In the genomic region with DNA sequence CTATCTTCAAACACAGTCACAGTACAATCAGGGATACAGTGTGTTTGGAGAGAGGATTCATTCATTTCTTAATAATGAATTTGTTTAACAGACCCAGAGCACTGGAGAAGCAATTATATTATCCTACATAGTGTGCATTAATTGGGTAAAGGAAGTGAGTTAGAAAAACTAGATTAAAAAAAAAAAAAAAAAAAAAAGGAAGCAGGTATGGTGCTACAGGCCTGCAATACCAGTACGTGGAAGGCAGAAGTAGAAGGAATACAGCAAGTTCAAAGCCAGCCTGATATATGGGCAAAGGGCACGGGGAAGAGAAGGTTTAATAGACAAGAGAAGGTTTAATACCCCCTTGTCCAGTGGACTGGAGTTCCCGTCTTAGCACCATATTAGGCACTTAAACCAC, we compare ENCODE assay signal across 16 mouse cellular contexts. TPM values are rescaled to one million over a fixed set of nuclear protein-coding genes. Genes with fewer than 3 reads are reported as not detected.
"Had no signal": no experiment of that assay in that cellular context is flagged by ENCODE, and none has a peak within 500 bp of the region (broad histone marks: within the 10 kb centered on the region; RNA-seq: fewer than 3 reads in every experiment).

No protein-coding gene starts in this region.

- H3K36me3 ChIP-seq: liver, embryonic 13.5 days; stomach, embryonic 15.5 days had no signal

- H3K27me3 ChIP-seq: liver, embryonic 13.5 days; stomach, embryonic 15.5 days had no signal

- H3K9me3 ChIP-seq: liver, embryonic 13.5 days; stomach, embryonic 15.5 days had no signal

- DNase-seq: kidney, postnatal 10 days; kidney, postnatal 36 days; layer of hippocampus, postnatal 36 days; liver, embryonic 13.5 days; lung, adult 2 months; lung, postnatal 14 days; lung, postnatal 4 days; midbrain, embryonic 14.5 days; right cerebral cortex, postnatal 4 days; thymus, postnatal 25 days had no signal

- H3K27ac ChIP-seq: liver, embryonic 13.5 days; stomach, embryonic 15.5 days had no signal

- H3K4me3 ChIP-seq: left cerebral cortex, adult 2 months; liver, embryonic 13.5 days; stomach, embryonic 15.5 days had no signal

- H3K4me2 ChIP-seq: liver, embryonic 13.5 days; midbrain, embryonic 11.5 days; stomach, embryonic 15.5 days had no signal

- H3K9ac ChIP-seq: liver, embryonic 13.5 days; stomach, embryonic 15.5 days had no signal

- H3K4me1 ChIP-seq: stomach, embryonic 15.5 days had no signal

RNA-seq across cellular contexts. Expression of a gene that starts 46.5 kb away (rescaled TPM):
- total RNA-seq: megakaryocyte progenitor cell, adult 5-6 weeks; megakaryocyte-erythroid progenitor cell, adult 5-6 weeks had no signal
- polyA plus RNA-seq: liver, adult 2 months; midbrain, embryonic 11.5 days had no signal
